Comparison of ENCODE assay signal across 9 mouse cellular contexts in the genomic region with DNA sequence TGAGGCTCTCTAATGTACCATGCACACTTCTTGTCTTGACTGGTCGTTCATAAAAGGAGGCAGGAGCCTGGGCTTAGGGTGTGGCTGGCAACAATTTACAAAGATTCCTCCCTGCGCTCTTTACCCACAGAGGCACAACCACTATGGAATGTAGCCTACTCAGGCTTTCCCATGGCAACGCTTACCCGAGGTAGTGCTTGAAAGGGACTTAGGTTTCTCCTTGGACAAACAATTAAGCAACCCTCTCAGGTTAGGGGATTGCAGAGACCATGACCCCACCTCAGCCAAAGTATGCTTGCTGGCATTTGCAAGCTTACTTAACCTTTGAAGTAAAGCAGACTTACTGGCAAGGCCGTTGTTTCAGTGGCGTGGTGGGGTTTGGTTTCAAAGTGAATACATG.
DNase-seq lines count a peak whose midpoint lies in the region; ATAC-seq and TF ChIP-seq lines count a peak whose summit lies in the region.
"Had no signal": no experiment of that assay in that cellular context is flagged by ENCODE, and none has a peak within 500 bp of the region (broad histone marks: within the 10 kb centered on the region; RNA-seq: fewer than 3 reads in every experiment).

No protein-coding gene starts in this region.

- no peak for TF ChIP-seq POLR2A in limb, embryonic 14.5 days (IDR thresholded peaks at IDR 0.05; ENCODE audit: borderline replicate concordance, extremely low read depth, insufficient read depth, insufficient read length)

- H3K9ac ChIP-seq in kidney, embryonic 16.5 days (replicated peaks; ENCODE audit: low read length), result no peak overlapping the region
- no peak overlapping the region for H3K9ac ChIP-seq in embryonic facial prominence, embryonic 12.5 days
- H3K9ac ChIP-seq in limb, embryonic 14.5 days (ENCODE audit: low read depth, low read length, severe bottlenecking), result no peak overlapping the region
- H3K9ac ChIP-seq in midbrain, embryonic 15.5 days, result no peak overlapping the region
- H3K9ac ChIP-seq: intestine, embryonic 15.5 days had no signal

- no peak overlapping the region for H3K4me2 ChIP-seq in kidney, embryonic 16.5 days (replicated peaks; ENCODE audit: low read depth, low read length)
- no peak overlapping the region for H3K4me2 ChIP-seq in embryonic facial prominence, embryonic 12.5 days (replicated peaks)
- no peak overlapping the region for H3K4me2 ChIP-seq in limb, embryonic 14.5 days (replicated peaks; ENCODE audit: low read depth, low read length, severe bottlenecking)
- no peak overlapping the region for H3K4me2 ChIP-seq in midbrain, embryonic 15.5 days
- H3K4me2 ChIP-seq: intestine, embryonic 15.5 days had no signal

- WGBS in kidney, embryonic 16.5 days, result 29% methylated on average over 6 of the region's 6 CpGs
- 14% methylated on average over 6 of the region's 6 CpGs for WGBS in embryonic facial prominence, embryonic 12.5 days
- WGBS in limb, embryonic 14.5 days, result 25% methylated on average over 6 of the region's 6 CpGs
- 51% methylated on average over 6 of the region's 6 CpGs for WGBS in midbrain, embryonic 15.5 days

- DNase-seq in kidney, postnatal 25 days, result no peak
- DNase-seq in limb, embryonic 14.5 days (ENCODE audit: low spot score), result no peak
- DNase-seq in frontal cortex, postnatal 14 days (ENCODE audit: low spot score in 2 of 2), result no peak
- no peak for DNase-seq in thymus, postnatal 4 days

- no peak overlapping the region for H3K4me3 ChIP-seq in kidney, embryonic 16.5 days (ENCODE audit: low read length)
- H3K4me3 ChIP-seq in embryonic facial prominence, embryonic 12.5 days, result no peak overlapping the region
- no peak overlapping the region for H3K4me3 ChIP-seq in limb, embryonic 14.5 days (replicated peaks; ENCODE audit: low read length)
- no peak overlapping the region for H3K4me3 ChIP-seq in midbrain, embryonic 15.5 days
- H3K4me3 ChIP-seq: intestine, embryonic 15.5 days had no signal

- peaks cover 19% of the 10 kb centered on the region for H3K4me1 ChIP-seq in kidney, embryonic 16.5 days (ENCODE audit: insufficient read depth, low read length)
- peaks cover 47% of the 10 kb centered on the region for H3K4me1 ChIP-seq in embryonic facial prominence, embryonic 12.5 days
- H3K4me1 ChIP-seq in limb, embryonic 14.5 days (ENCODE audit: control insufficient read depth, insufficient read depth, low read length), result peaks cover 43% of the 10 kb centered on the region
- peaks cover 50% of the 10 kb centered on the region for H3K4me1 ChIP-seq in midbrain, embryonic 15.5 days

- no peaks in the 10 kb centered on the region for H3K9me3 ChIP-seq in kidney, embryonic 16.5 days (ENCODE audit: low read length)
- H3K9me3 ChIP-seq in embryonic facial prominence, embryonic 12.5 days, result no peaks in the 10 kb centered on the region
- no peaks in the 10 kb centered on the region for H3K9me3 ChIP-seq in limb, embryonic 14.5 days (ENCODE audit: control insufficient read depth, low read length)
- no peaks in the 10 kb centered on the region for H3K9me3 ChIP-seq in midbrain, embryonic 15.5 days
- H3K9me3 ChIP-seq: intestine, embryonic 15.5 days had no signal

- no peak overlapping the region for H3K27ac ChIP-seq in kidney, embryonic 16.5 days (ENCODE audit: low read length)
- peak overlapping the region; percentile 81 for H3K27ac ChIP-seq in embryonic facial prominence, embryonic 12.5 days
- peak overlapping the region; percentile 63; the same call in 1 of the 2 replicates for H3K27ac ChIP-seq in limb, embryonic 14.5 days (replicated peaks; ENCODE audit: low read depth, low read length)
- H3K27ac ChIP-seq in midbrain, embryonic 15.5 days, result peak overlapping the region; percentile 76
- H3K27ac ChIP-seq: intestine, embryonic 15.5 days had no signal

- H3K36me3 ChIP-seq in kidney, embryonic 16.5 days (ENCODE audit: insufficient read depth, low read length), result no peaks in the 10 kb centered on the region
- H3K36me3 ChIP-seq in embryonic facial prominence, embryonic 12.5 days, result no peaks in the 10 kb centered on the region
- H3K36me3 ChIP-seq in limb, embryonic 14.5 days (ENCODE audit: control insufficient read depth, insufficient read depth, low read length), result no peaks in the 10 kb centered on the region
- H3K36me3 ChIP-seq in midbrain, embryonic 15.5 days (replicated peaks), result no peaks in the 10 kb centered on the region
- H3K36me3 ChIP-seq: intestine, embryonic 15.5 days had no signal

- peak; percentile 27; the same call in 1 of the 2 replicates for ATAC-seq in kidney, embryonic 16.5 days (ENCODE audit: low FRiP score, low TSS enrichment)
- ATAC-seq in embryonic facial prominence, embryonic 12.5 days (ENCODE audit: insufficient number of reproducible peaks, insufficient read depth, low FRiP score, low TSS enrichment), result peak; percentile 67; the same call in 1 of the 2 replicates
- ATAC-seq in limb, embryonic 14.5 days (ENCODE audit: low FRiP score, low read depth), result no peak
- no peak for ATAC-seq in midbrain, embryonic 15.5 days (replicated peaks)
- ATAC-seq: intestine, embryonic 15.5 days had no signal

- H3K27me3 ChIP-seq in kidney, embryonic 16.5 days (ENCODE audit: insufficient read depth, low read length), result no peaks in the 10 kb centered on the region
- H3K27me3 ChIP-seq in embryonic facial prominence, embryonic 12.5 days, result no peaks in the 10 kb centered on the region; the same call in 1 of the 2 replicates
- no peaks in the 10 kb centered on the region for H3K27me3 ChIP-seq in limb, embryonic 14.5 days (ENCODE audit: control insufficient read depth, insufficient read depth, low read length)
- no peaks in the 10 kb centered on the region for H3K27me3 ChIP-seq in midbrain, embryonic 15.5 days (replicated peaks)
- H3K27me3 ChIP-seq: CH12.LX; intestine, embryonic 15.5 days had no signal

Comparison
In these comparisons a context has a peak if more than half of its experiments do, and no peak if none do; other contexts are left out.
1. ATAC-seq: peak in kidney, embryonic 16.5 days (single experiment) and embryonic facial prominence, embryonic 12.5 days (single experiment); none in limb, embryonic 14.5 days (single experiment) and midbrain, embryonic 15.5 days (single experiment).